Mouse (Mus musculus) C2C12 (cell line): ENCODE measurements around the gene Wfdc2. TPM values are rescaled to one million over a fixed set of nuclear protein-coding genes. Genes with fewer than 3 reads are reported as not detected.

Experiments used
- H3K27me3 ChIP-seq: one replicate; pipeline ENCODE4 v1.6.1; 2011; ENCODE audit not compliant: control insufficient read depth, insufficient read depth, insufficient read length
- H3K36me3 ChIP-seq: one replicate; pipeline ENCODE4 v1.6.1; 2011; ENCODE audit not compliant: control insufficient read depth, insufficient read depth
- H3K4me3 ChIP-seq: one replicate; pipeline ENCODE4 v1.5.1; 2011; ENCODE audit warnings: mild to moderate bottlenecking, control low read depth; ENCODE audit not compliant: poor library complexity, insufficient read depth, severe bottlenecking
- H3K79me2 ChIP-seq: one replicate; pipeline ENCODE4 v1.6.1; 2011; ENCODE audit not compliant: control insufficient read depth, insufficient read depth
- H3K79me3 ChIP-seq: one replicate; pipeline ENCODE4 v1.6.1; 2011; ENCODE audit warnings: low read depth, control low read depth
- H3ac ChIP-seq: one replicate; pipeline ENCODE3; 2011; ENCODE audit warnings: low read depth; ENCODE audit not compliant: control insufficient read depth, insufficient read length
- CEBPB ChIP-seq: IDR thresholded peaks from one replicate; pipeline ENCODE4 v1.6.1; 2011; ENCODE audit warnings: low read depth, mild to moderate bottlenecking, control low read depth, moderate library complexity
- CTCF ChIP-seq: IDR thresholded peaks from one replicate; pipeline ENCODE4 v1.5.1; 2011; ENCODE audit not compliant: control insufficient read depth, insufficient read depth, insufficient read length
- FOSL1 ChIP-seq: IDR thresholded peaks from one replicate; pipeline ENCODE4 v1.8.0; 2011; ENCODE audit warnings: mild to moderate bottlenecking, low read length; ENCODE audit not compliant: poor library complexity, insufficient read depth, severe bottlenecking
- MAX ChIP-seq: IDR thresholded peaks from one replicate; pipeline ENCODE4 v1.6.1; 2011; ENCODE audit warnings: mild to moderate bottlenecking, control low read depth
- MYOD1 ChIP-seq: IDR thresholded peaks from one replicate; pipeline ENCODE4 v1.6.1; 2011; ENCODE audit warnings: low read depth; ENCODE audit not compliant: control insufficient read depth, insufficient read length
- MYOG ChIP-seq: IDR thresholded peaks from one replicate; pipeline ENCODE4 v1.6.1; 2011; ENCODE audit not compliant: control insufficient read depth, insufficient read length; ENCODE audit errors: extremely low read depth
- USF1 ChIP-seq: IDR thresholded peaks from one replicate; pipeline ENCODE4 v1.6.1; 2011; ENCODE audit warnings: low read depth, mild to moderate bottlenecking, control low read depth, moderate library complexity
- polyA plus RNA-seq: library from polyadenylated mRNA; unstranded; fragments of >200 nt; fragmentation: generic; extraction: Trizol; gene quantifications from one replicate; pipeline ENCODE4 v1.2.1, GENCODE M21; 2012; ENCODE audit warnings: missing spikeins

Gene Wfdc2
- polyA plus RNA-seq, 1 experiment, result not detected

DNA sequence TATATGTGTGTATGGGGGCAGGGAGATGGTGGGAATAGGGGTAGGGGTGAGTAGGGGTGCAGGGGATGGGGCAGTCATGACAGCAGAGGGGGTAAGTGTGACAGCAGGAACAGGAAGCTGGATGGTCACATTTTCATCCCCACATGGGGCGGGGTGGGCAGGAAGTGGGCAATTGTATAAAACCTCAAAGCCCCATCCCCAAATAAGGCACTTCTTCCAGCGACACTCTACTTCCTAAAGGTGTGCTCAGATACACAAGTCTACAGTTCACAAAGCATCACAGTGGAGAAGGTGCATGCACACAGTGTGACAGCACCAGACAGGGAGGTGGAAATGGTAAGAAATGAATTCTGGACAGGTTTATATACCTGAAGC is 11.3 kb upstream of the Wfdc2 start:
- Histone ChIP-seq H3K27me3 (peaks cover 49% of the 10 kb centered on the region), H3K79me2 (no peaks in the 10 kb centered on the region), H3K4me3 (no peak overlapping the region), H3K36me3 (no peaks in the 10 kb centered on the region), H3ac (no peak overlapping the region), H3K79me3 (no peaks in the 10 kb centered on the region)
- TF ChIP-seq MYOG (no peak), USF1 (no peak), MAX (no peak), FOSL1 (no peak), MYOD1 (no peak), CTCF (no peak), CEBPB (no peak)

DNA sequence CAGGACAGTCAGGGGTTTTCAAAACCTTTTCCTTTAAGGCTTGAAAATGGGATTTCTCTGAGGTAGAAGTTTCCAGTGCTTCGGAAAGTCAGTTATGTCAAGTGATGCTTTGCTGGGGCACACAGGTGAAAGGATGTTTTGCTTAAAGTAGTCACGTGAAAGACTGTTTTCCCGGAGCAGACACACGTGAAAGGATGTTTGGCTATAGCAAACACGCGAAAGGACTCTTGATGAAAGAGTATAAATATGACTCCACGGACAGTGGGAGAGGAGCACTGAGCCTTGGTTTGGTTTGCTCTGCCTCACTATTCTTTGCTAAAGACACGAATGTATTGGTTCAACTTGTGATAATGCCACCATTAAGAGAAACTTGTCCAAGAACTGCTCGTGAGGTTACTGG is 10.7 kb upstream of the Wfdc2 start:
- TF ChIP-seq FOSL1 (no peak), CEBPB (no peak), MYOD1 (no peak), CTCF (no peak), MYOG (no peak), MAX (no peak), USF1 (no peak)
- Histone ChIP-seq H3K27me3 (peaks cover 52% of the 10 kb centered on the region), H3K36me3 (no peaks in the 10 kb centered on the region), H3K4me3 (no peak overlapping the region), H3K79me3 (no peaks in the 10 kb centered on the region), H3K79me2 (no peaks in the 10 kb centered on the region), H3ac (no peak overlapping the region)

DNA sequence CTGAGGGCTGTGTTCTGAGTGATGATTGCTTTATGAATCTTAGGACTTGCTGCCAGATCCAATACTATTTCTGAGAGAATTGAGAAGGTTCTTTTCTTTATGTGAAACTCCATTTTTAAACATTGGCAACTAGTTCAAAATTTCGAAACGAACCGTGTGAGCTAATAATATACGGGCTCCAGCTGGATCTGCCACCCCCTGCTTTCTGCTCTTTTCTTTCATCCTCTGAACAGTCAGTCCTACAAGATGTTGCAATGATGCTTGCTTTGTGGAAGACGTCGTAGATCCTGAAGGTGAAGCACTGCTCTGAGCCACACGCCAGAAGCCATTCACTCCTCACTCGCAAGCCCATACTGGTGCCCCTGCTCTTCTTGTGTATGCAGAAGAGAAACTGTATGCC is 3.8 kb upstream of the Wfdc2 start:
- Histone ChIP-seq H3K79me3 (no peaks in the 10 kb centered on the region), H3K27me3 (peaks cover 29% of the 10 kb centered on the region), H3ac (no peak overlapping the region), H3K4me3 (no peak overlapping the region), H3K36me3 (no peaks in the 10 kb centered on the region), H3K79me2 (no peaks in the 10 kb centered on the region)
- no peak for TF ChIP-seq CTCF
- TF ChIP-seq FOSL1, result no peak
- TF ChIP-seq CEBPB, result no peak
- no peak for TF ChIP-seq MAX
- TF ChIP-seq MYOG, result no peak
- TF ChIP-seq USF1, result no peak
- no peak for TF ChIP-seq MYOD1

DNA sequence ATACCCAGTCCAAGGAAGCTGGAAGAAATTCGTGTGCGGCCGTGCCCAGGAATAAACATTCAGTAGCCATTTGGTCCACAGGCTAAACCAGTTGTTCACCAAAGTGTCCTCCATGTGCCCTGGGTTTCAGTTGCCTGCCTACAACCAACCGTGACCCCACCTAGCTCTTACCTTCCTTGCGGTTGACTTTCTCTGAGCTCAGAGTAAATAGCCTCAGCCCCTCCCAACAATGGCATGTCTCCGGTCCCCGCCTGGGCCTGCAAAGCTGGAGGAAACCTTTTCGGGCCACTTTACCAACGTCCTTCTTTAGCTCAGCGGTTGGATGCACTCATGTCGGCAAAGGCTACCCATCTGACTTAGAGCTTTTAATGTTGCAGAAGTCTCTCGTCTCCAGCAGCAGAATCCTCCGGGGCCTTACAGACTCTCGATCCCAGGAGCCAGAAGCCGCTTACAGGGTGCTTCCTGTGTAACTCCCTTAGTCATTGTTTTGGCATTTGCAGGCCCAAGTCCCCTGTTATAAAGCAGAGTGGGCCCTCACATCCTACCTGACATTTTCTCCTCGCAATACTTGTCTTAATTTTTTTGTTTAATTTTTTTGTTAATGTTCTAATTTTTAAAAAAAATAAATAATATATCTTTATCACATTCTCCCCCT is 3.1 kb upstream of the Wfdc2 start:
- H3ac ChIP-seq, result no peak overlapping the region
- TF ChIP-seq USF1 (no peak), MAX (no peak), MYOG (no peak), MYOD1 (no peak), CEBPB (no peak), CTCF (no peak), FOSL1 (no peak)
- H3K27me3 ChIP-seq, result peaks cover 32% of the 10 kb centered on the region
- H3K36me3 ChIP-seq, result no peaks in the 10 kb centered on the region
- no peak overlapping the region for H3K4me3 ChIP-seq
- no peaks in the 10 kb centered on the region for H3K79me3 ChIP-seq
- no peaks in the 10 kb centered on the region for H3K79me2 ChIP-seq

DNA sequence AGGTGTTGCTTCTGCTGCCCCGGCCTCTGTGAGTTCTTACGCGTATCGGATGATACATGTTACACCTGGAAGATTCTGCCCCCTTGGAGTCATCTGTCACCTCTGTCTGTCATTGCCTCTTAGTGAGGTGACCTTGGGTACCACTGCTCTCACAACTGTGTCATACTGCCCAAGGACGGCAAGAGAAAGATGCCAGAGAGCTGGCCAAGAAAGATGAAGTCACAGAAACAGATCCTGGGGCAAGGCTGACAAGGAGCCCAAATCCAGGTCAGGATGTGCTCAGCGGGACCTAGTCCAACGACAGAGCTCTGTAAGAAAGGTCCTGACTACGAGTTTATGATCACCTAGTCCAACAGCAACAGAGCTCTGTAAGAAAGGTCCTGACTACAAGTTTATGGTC is 2.1 kb upstream of the Wfdc2 start:
- peaks cover 41% of the 10 kb centered on the region for H3K27me3 ChIP-seq
- H3ac ChIP-seq, result no peak overlapping the region
- no peaks in the 10 kb centered on the region for H3K79me2 ChIP-seq
- H3K4me3 ChIP-seq, result no peak overlapping the region
- no peaks in the 10 kb centered on the region for H3K36me3 ChIP-seq
- H3K79me3 ChIP-seq, result no peaks in the 10 kb centered on the region
- TF ChIP-seq MYOD1 (no peak), MYOG (no peak), FOSL1 (no peak), CEBPB (no peak), USF1 (no peak), CTCF (no peak), MAX (no peak)
